Mouse (Mus musculus): ENCODE measurements around the gene St6galnac6.

GRCm38 (mm10) chr2:32617109-32617508 is 17.6 kb downstream of the St6galnac6 start:
- TF ChIP-seq CTCF (IDR thresholded peaks at IDR 0.05; ENCODE audit: low read depth, low read length) (no peak), POLR2A (IDR thresholded peaks at IDR 0.05; ENCODE audit: extremely low read depth, insufficient read depth, low read length) (no peak)

Data from liver, adult 2 months (tissue).